Mouse (Mus musculus): ENCODE measurements around the gene Tsga10ip. TPM values are rescaled to one million over a fixed set of nuclear protein-coding genes. Genes with fewer than 3 reads are reported as not detected.

Gene Tsga10ip
- polyA plus RNA-seq, 1 experiment from 2014 or later: not detected

- Histone ChIP-seq H3K4me2 (ENCODE audit: low read length) (no peak overlapping the region), H3K36me3 (ENCODE audit: control insufficient read depth, insufficient read depth, low read length) (peaks cover 48% of the 10 kb centered on the region), H3K27ac (replicated peaks; ENCODE audit: low read depth, low read length) (no peak overlapping the region), H3K4me1 (ENCODE audit: control insufficient read depth, insufficient read depth, low read length) (peaks cover 13% of the 10 kb centered on the region), H3K4me3 (replicated peaks; ENCODE audit: low read depth, low read length) (no peak overlapping the region), H3K9me3 (ENCODE audit: control insufficient read depth, low read length) (no peaks in the 10 kb centered on the region), H3K9ac (replicated peaks; ENCODE audit: low read length) (no peak overlapping the region), H3K27me3 (ENCODE audit: control insufficient read depth, insufficient read depth, low read length) (no peaks in the 10 kb centered on the region)
- ATAC-seq (ENCODE audit: low FRiP score, low TSS enrichment) (no peak), DNase-seq (no peak)
- WGBS: 92% methylated on average over 9 of the region's 9 CpGs
These were observed 17.3 kb upstream of the Tsga10ip start for GRCm38 (mm10) chr19:5419630-5420029.

- no peak for DNase-seq
These were observed 16.6 kb upstream of the Tsga10ip start for GRCm38 (mm10) chr19:5418750-5419466.

GRCm38 (mm10) chr19:5414534-5414957 lies 12.2 kb upstream of the Tsga10ip start:
- Histone ChIP-seq H3K4me1 (ENCODE audit: control insufficient read depth, insufficient read depth, low read length) (no peaks in the 10 kb centered on the region), H3K27me3 (ENCODE audit: control insufficient read depth, insufficient read depth, low read length) (no peaks in the 10 kb centered on the region), H3K9me3 (ENCODE audit: control insufficient read depth, low read length) (no peaks in the 10 kb centered on the region), H3K9ac (replicated peaks; ENCODE audit: low read length) (no peak overlapping the region), H3K36me3 (ENCODE audit: control insufficient read depth, insufficient read depth, low read length) (peaks cover 12% of the 10 kb centered on the region; the same call in 1 of the 2 replicates), H3K4me2 (ENCODE audit: low read length) (no peak overlapping the region), H3K27ac (replicated peaks; ENCODE audit: low read depth, low read length) (no peak overlapping the region), H3K4me3 (replicated peaks; ENCODE audit: low read depth, low read length) (no peak overlapping the region)
- no peak for ATAC-seq (ENCODE audit: low FRiP score, low TSS enrichment)
- no peak for DNase-seq
- WGBS: 59% methylated on average over 2 of the region's 2 CpGs

More at GRCm38 (mm10) chr19:5418750-5419466, 16.6 kb upstream of the Tsga10ip start:
- Histone ChIP-seq H3K4me3 (replicated peaks; ENCODE audit: low read depth, low read length) (no peak overlapping the region), H3K4me1 (ENCODE audit: control insufficient read depth, insufficient read depth, low read length) (peaks cover 12% of the 10 kb centered on the region), H3K9ac (replicated peaks; ENCODE audit: low read length) (no peak overlapping the region), H3K9me3 (ENCODE audit: control insufficient read depth, low read length) (no peaks in the 10 kb centered on the region), H3K27me3 (ENCODE audit: control insufficient read depth, insufficient read depth, low read length) (no peaks in the 10 kb centered on the region), H3K36me3 (ENCODE audit: control insufficient read depth, insufficient read depth, low read length) (peaks cover 48% of the 10 kb centered on the region), H3K27ac (replicated peaks; ENCODE audit: low read depth, low read length) (no peak overlapping the region), H3K4me2 (ENCODE audit: low read length) (no peak overlapping the region)
- ATAC-seq (ENCODE audit: low FRiP score, low TSS enrichment): no peak
- 96% methylated on average over 8 of the region's 8 CpGs for WGBS

- H3K27ac ChIP-seq (replicated peaks; ENCODE audit: low read depth, low read length): no peak overlapping the region
- no peak overlapping the region for H3K4me3 ChIP-seq (replicated peaks; ENCODE audit: low read depth, low read length)
- ATAC-seq (ENCODE audit: low FRiP score, low TSS enrichment): no peak
These were observed 11.5 kb upstream of the Tsga10ip start for GRCm38 (mm10) chr19:5413840-5414239.

GRCm38 (mm10) chr19:5411961-5412360 lies 9.6 kb upstream of the Tsga10ip start:
- Histone ChIP-seq H3K36me3 (ENCODE audit: control insufficient read depth, insufficient read depth, low read length) (no peaks in the 10 kb centered on the region), H3K4me1 (ENCODE audit: control insufficient read depth, insufficient read depth, low read length) (peaks cover 7% of the 10 kb centered on the region; the same call in 1 of the 2 replicates), H3K9ac (replicated peaks; ENCODE audit: low read length) (no peak overlapping the region), H3K4me3 (replicated peaks; ENCODE audit: low read depth, low read length) (no peak overlapping the region), H3K9me3 (ENCODE audit: control insufficient read depth, low read length) (no peaks in the 10 kb centered on the region), H3K27me3 (ENCODE audit: control insufficient read depth, insufficient read depth, low read length) (no peaks in the 10 kb centered on the region), H3K27ac (replicated peaks; ENCODE audit: low read depth, low read length) (no peak overlapping the region), H3K4me2 (ENCODE audit: low read length) (no peak overlapping the region)
- 69% methylated on average over 5 of the region's 5 CpGs for WGBS
- ATAC-seq (ENCODE audit: low FRiP score, low TSS enrichment): no peak
- no peak for DNase-seq

More at GRCm38 (mm10) chr19:5413840-5414239, 11.5 kb upstream of the Tsga10ip start:
- 64% methylated on average over 4 of the region's 4 CpGs for WGBS
- H3K4me2 ChIP-seq (ENCODE audit: low read length): no peak overlapping the region
- no peak for DNase-seq
- no peaks in the 10 kb centered on the region for H3K4me1 ChIP-seq (ENCODE audit: control insufficient read depth, insufficient read depth, low read length)
- no peaks in the 10 kb centered on the region for H3K27me3 ChIP-seq (ENCODE audit: control insufficient read depth, insufficient read depth, low read length)
- H3K9ac ChIP-seq (replicated peaks; ENCODE audit: low read length): no peak overlapping the region
- no peaks in the 10 kb centered on the region for H3K9me3 ChIP-seq (ENCODE audit: control insufficient read depth, low read length)
- H3K36me3 ChIP-seq (ENCODE audit: control insufficient read depth, insufficient read depth, low read length): peaks cover 7% of the 10 kb centered on the region; the same call in 1 of the 2 replicates

- Histone ChIP-seq H3K4me3 (replicated peaks; ENCODE audit: low read depth, low read length) (no peak overlapping the region), H3K4me1 (ENCODE audit: control insufficient read depth, insufficient read depth, low read length) (peaks cover 11% of the 10 kb centered on the region; the same call in 1 of the 2 replicates), H3K27ac (replicated peaks; ENCODE audit: low read depth, low read length) (no peak overlapping the region), H3K36me3 (ENCODE audit: control insufficient read depth, insufficient read depth, low read length) (no peaks in the 10 kb centered on the region), H3K9me3 (ENCODE audit: control insufficient read depth, low read length) (no peaks in the 10 kb centered on the region), H3K27me3 (ENCODE audit: control insufficient read depth, insufficient read depth, low read length) (no peaks in the 10 kb centered on the region), H3K4me2 (ENCODE audit: low read length) (no peak overlapping the region), H3K9ac (replicated peaks; ENCODE audit: low read length) (no peak overlapping the region)
- no peak for DNase-seq
- WGBS: 87% methylated on average over 5 of the region's 5 CpGs
- no peak for ATAC-seq (ENCODE audit: low FRiP score, low TSS enrichment)
These were observed 8.3 kb upstream of the Tsga10ip start for GRCm38 (mm10) chr19:5410641-5411040.

- H3K27me3 ChIP-seq (ENCODE audit: control insufficient read depth, insufficient read depth, low read length): no peaks in the 10 kb centered on the region
- H3K36me3 ChIP-seq (ENCODE audit: control insufficient read depth, insufficient read depth, low read length): no peaks in the 10 kb centered on the region
- no peak overlapping the region for H3K9ac ChIP-seq (replicated peaks; ENCODE audit: low read length)
- no peak overlapping the region for H3K27ac ChIP-seq (replicated peaks; ENCODE audit: low read depth, low read length)
- H3K4me1 ChIP-seq (ENCODE audit: control insufficient read depth, insufficient read depth, low read length): peaks cover 12% of the 10 kb centered on the region; the same call in 1 of the 2 replicates
- no peaks in the 10 kb centered on the region for H3K9me3 ChIP-seq (ENCODE audit: control insufficient read depth, low read length)
- WGBS: 91% methylated on average over 5 of the region's 5 CpGs
- H3K4me2 ChIP-seq (ENCODE audit: low read length): no peak overlapping the region
- DNase-seq (no peak), ATAC-seq (ENCODE audit: low FRiP score, low TSS enrichment) (no peak)
- no peak overlapping the region for H3K4me3 ChIP-seq (replicated peaks; ENCODE audit: low read depth, low read length)
These were observed 6.7 kb upstream of the Tsga10ip start for GRCm38 (mm10) chr19:5409068-5409467.

- no peak overlapping the region for H3K27ac ChIP-seq (replicated peaks; ENCODE audit: low read depth, low read length)
- H3K9ac ChIP-seq (replicated peaks; ENCODE audit: low read length): 0 out of 2 replicates have a peak overlapping the region, but pooled peaks have one; percentile 16
- ATAC-seq (ENCODE audit: low FRiP score, low TSS enrichment) (no peak), DNase-seq (no peak)
- H3K4me2 ChIP-seq (ENCODE audit: low read length): 0 out of 2 replicates have a peak overlapping the region, but pooled peaks have one; percentile 83
- H3K36me3 ChIP-seq (ENCODE audit: control insufficient read depth, insufficient read depth, low read length): no peaks in the 10 kb centered on the region
- no peaks in the 10 kb centered on the region for H3K27me3 ChIP-seq (ENCODE audit: control insufficient read depth, insufficient read depth, low read length)
- H3K4me1 ChIP-seq (ENCODE audit: control insufficient read depth, insufficient read depth, low read length): peaks cover 12% of the 10 kb centered on the region; the same call in 1 of the 2 replicates
- no peaks in the 10 kb centered on the region for H3K9me3 ChIP-seq (ENCODE audit: control insufficient read depth, low read length)
- 91% methylated on average over 13 of the region's 13 CpGs for WGBS
- H3K4me3 ChIP-seq (replicated peaks; ENCODE audit: low read depth, low read length): 0 out of 2 replicates have a peak overlapping the region, but pooled peaks have one; percentile 60
These were observed 6.0 kb upstream of the Tsga10ip start for GRCm38 (mm10) chr19:5408057-5409001.
